In the genomic region with DNA sequence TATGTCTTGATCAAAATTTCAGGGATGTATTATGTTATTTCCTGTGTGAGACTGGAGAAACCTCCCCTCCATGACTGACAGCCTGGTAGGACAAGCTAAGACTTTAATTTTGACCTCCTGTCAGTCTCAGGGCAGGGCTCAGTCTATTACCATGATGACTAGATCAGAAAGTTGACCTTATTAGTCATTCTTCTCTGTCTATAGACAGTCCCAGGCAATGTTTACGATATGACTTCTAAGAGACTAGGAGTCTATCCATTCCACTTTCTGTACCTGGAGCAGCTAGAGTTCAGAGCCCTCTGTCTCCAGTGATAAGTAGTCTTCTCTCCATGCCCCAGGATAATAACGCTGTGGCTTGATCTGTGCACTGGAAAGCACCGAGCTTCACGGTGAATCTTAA, we compare ENCODE assay signal across 14 mouse cellular contexts.
"Had no signal": no experiment of that assay in that cellular context is flagged by ENCODE, and none has a peak within 500 bp of the region (broad histone marks: within the 10 kb centered on the region; RNA-seq: fewer than 3 reads in every experiment).

No protein-coding gene starts in this region.

- H3K9ac ChIP-seq: lung, embryonic 14.5 days; midbrain, embryonic 12.5 days; neural tube, embryonic 12.5 days; stomach, embryonic 15.5 days had no signal

- ATAC-seq: midbrain, embryonic 16.5 days had no signal

- H3K4me1 ChIP-seq: midbrain, embryonic 10.5 days; midbrain, embryonic 12.5 days; neural tube, embryonic 12.5 days; stomach, embryonic 15.5 days had no signal

- H3K27me3 ChIP-seq: midbrain, embryonic 12.5 days; neural tube, embryonic 12.5 days; stomach, embryonic 15.5 days had no signal

- H3K27ac ChIP-seq: midbrain, embryonic 10.5 days; midbrain, embryonic 12.5 days; neural tube, embryonic 12.5 days; stomach, embryonic 15.5 days had no signal

- DNase-seq: lung, adult 18-20 months; lung, embryonic 14.5 days; lung, postnatal 10 days; lung, postnatal 4 days; midbrain, embryonic 14.5 days; right cerebral cortex, postnatal 14 days; thymus, adult 18-20 months; thymus, postnatal 14 days; thymus, postnatal 36 days had no signal

- H3K4me2 ChIP-seq: lung, embryonic 14.5 days; midbrain, embryonic 12.5 days; neural tube, embryonic 12.5 days; stomach, embryonic 15.5 days had no signal

- H3K36me3 ChIP-seq: midbrain, embryonic 10.5 days; midbrain, embryonic 12.5 days; neural tube, embryonic 12.5 days; stomach, embryonic 15.5 days had no signal

- H3K9me3 ChIP-seq: midbrain, embryonic 10.5 days; midbrain, embryonic 12.5 days; neural tube, embryonic 12.5 days; stomach, embryonic 15.5 days had no signal

- H3K4me3 ChIP-seq: midbrain, embryonic 10.5 days; midbrain, embryonic 12.5 days; neural tube, embryonic 12.5 days; stomach, embryonic 15.5 days had no signal
